In genomic region chrX:51913247-51913646, GRCm38 (mm10) we compare ENCODE assay signal across 8 mouse cellular contexts. TPM values are rescaled to one million over a fixed set of nuclear protein-coding genes. Genes with fewer than 3 reads are reported as not detected.
DNase-seq lines count a peak whose midpoint lies in the region; ATAC-seq lines count a peak whose summit lies in the region.

No protein-coding gene starts in this region.

- no peak; the same call in 1 of the 2 replicates for ATAC-seq in embryonic facial prominence, embryonic 11.5 days (replicated peaks; ENCODE audit: insufficient number of reproducible peaks, low FRiP score, low TSS enrichment, low read depth)
- no peak for ATAC-seq in megakaryocyte, adult 5-6 weeks (ENCODE audit: poor library complexity, severe bottlenecking)

- no peak overlapping the region for H3K9ac ChIP-seq in embryonic facial prominence, embryonic 11.5 days (replicated peaks; ENCODE audit: low read length)

- peak; percentile 46 for DNase-seq in ES-CJ7 (ENCODE audit: low read depth, low spot score)
- DNase-seq in adrenal gland, postnatal 10 days: peak; percentile 74
- peak; percentile 86 for DNase-seq in embryonic facial prominence, embryonic 11.5 days (ENCODE audit: low spot score)
- DNase-seq in heart, postnatal 25 days (ENCODE audit: low spot score): peak; percentile 9
- DNase-seq in layer of hippocampus, adult 9-10 months (ENCODE audit: low spot score): peak; percentile 62
- peak; percentile 25 for DNase-seq in lung, postnatal 25 days (ENCODE audit: low spot score)
- peak; percentile 45 for DNase-seq in right cerebral cortex, postnatal 25 days

- H3K27ac ChIP-seq in embryonic facial prominence, embryonic 11.5 days (replicated peaks; ENCODE audit: low read depth, low read length): no peak overlapping the region

- H3K4me3 ChIP-seq in embryonic facial prominence, embryonic 11.5 days (ENCODE audit: low read depth, low read length): no peak overlapping the region

- intact Hi-C loops in heart, postnatal 25 days (cut with DNase I): loop anchor here (2.0 to 10.0 kb wide), 3 partner anchors 178 to 516 kb away; no protein-coding TSS in a partner anchor

- no peak overlapping the region for H3K4me2 ChIP-seq in embryonic facial prominence, embryonic 11.5 days (ENCODE audit: low read depth, low read length)

- H3K27me3 ChIP-seq in embryonic facial prominence, embryonic 11.5 days (ENCODE audit: control insufficient read depth, insufficient read depth, low read length): no peaks in the 10 kb centered on the region

- no peaks in the 10 kb centered on the region for H3K9me3 ChIP-seq in embryonic facial prominence, embryonic 11.5 days (replicated peaks; ENCODE audit: control insufficient read depth, low read length)

- 19% methylated on average over 4 of the region's 4 CpGs for WGBS in embryonic facial prominence, embryonic 11.5 days

- H3K4me1 ChIP-seq in embryonic facial prominence, embryonic 11.5 days (ENCODE audit: control insufficient read depth, insufficient read depth, low read length): no peaks in the 10 kb centered on the region

- no peaks in the 10 kb centered on the region for H3K36me3 ChIP-seq in embryonic facial prominence, embryonic 11.5 days (replicated peaks; ENCODE audit: control insufficient read depth, insufficient read depth, low read depth, low read length)

RNA-seq across cellular contexts. Expression of gene 1700080O16Rik, which starts 59.3 kb away (rescaled TPM):
- total RNA-seq in adrenal gland, postnatal 10 days (2021): not detected
- polyA plus RNA-seq in embryonic facial prominence, embryonic 11.5 days (2014; fragmentation: Nextera tagmentation; extraction: Ambion mirVana): not detected in 2 replicates
- not detected for total RNA-seq in heart, postnatal 25 days (2021)
- total RNA-seq in megakaryocyte, adult 5-6 weeks (2015): not detected in 2 replicates
- not detected in 2 replicates for total RNA-seq in megakaryocyte, adult 5-6 weeks (2017)

Comparison
In these comparisons a context has a peak if more than half of its experiments do, and no peak if none do; other contexts are left out.
1. DNase-seq: peak in every context shown above with its lines; median percentile 86 in embryonic facial prominence, embryonic 11.5 days; 74 in adrenal gland, postnatal 10 days; 62 in layer of hippocampus, adult 9-10 months; 46 in ES-CJ7; 45 in right cerebral cortex, postnatal 25 days; 25 in lung, postnatal 25 days; 9 in heart, postnatal 25 days.